Mouse (Mus musculus): ENCODE measurements around the gene Elmsan1.

GRCm38 (mm10) chr12:84128576-84128975 lies 90.1 kb downstream of the Elmsan1 start:
- TF ChIP-seq HCFC1 (IDR thresholded peaks at IDR 0.05; ENCODE audit: borderline replicate concordance, insufficient read depth, low read length) (no peak), CHD2 (IDR thresholded peaks at IDR 0.05; ENCODE audit: low read depth, low read length) (no peak), ZNF384 (IDR thresholded peaks at IDR 0.05; ENCODE audit: low read depth, low read length) (no peak), MAFK (IDR thresholded peaks at IDR 0.05; ENCODE audit: insufficient read depth, low read depth, low read length) (no peak)

Measured in ES-E14 (cell line).